Mouse (Mus musculus) forebrain, postnatal 0 days (tissue): ENCODE measurements at regions not wholly inside any gene's neighbourhood (a gene's known extent, or its start where the extent isn't known, plus 50 kb on each side); places are given as distances from the start of the nearest gene placed in this dataset.

Experiments used
- ATAC-seq: fragments of 200-750 bp; cut with Nextera tagmentation; 2 replicates; pipeline ENCODE4 v1.8.0; 2017; ENCODE audit warnings: mild to moderate bottlenecking, moderate library complexity
- DNase-seq: peaks from one replicate; pipeline ENCODE4 v3.0.0-alpha.2; 2015
- H3K27ac ChIP-seq: fragments of 300-500 bp; sonication (generic); 2 replicates; pipeline ENCODE4 v1.5.1; 2014; ENCODE audit warnings: low read depth, mild to moderate bottlenecking, antibody characterized with exemption, low read length, moderate library complexity, mixed read lengths
- H3K27me3 ChIP-seq: fragments of 300-500 bp; sonication (generic); 2 replicates; pipeline ENCODE4 v1.6.1; 2014; ENCODE audit warnings: mild to moderate bottlenecking, low read length, mixed read lengths; ENCODE audit not compliant: insufficient read depth
- H3K36me3 ChIP-seq: fragments of 300-500 bp; sonication (generic); 2 replicates; pipeline ENCODE4 v1.6.1; 2014; ENCODE audit warnings: mild to moderate bottlenecking, moderate library complexity; ENCODE audit not compliant: insufficient read depth
- H3K4me1 ChIP-seq: fragments of 300-500 bp; sonication (generic); 2 replicates; pipeline ENCODE4 v1.6.1; 2014; ENCODE audit warnings: antibody characterized with exemption; ENCODE audit not compliant: insufficient read depth
- H3K4me2 ChIP-seq: fragments of 300-500 bp; sonication (generic); 2 replicates; pipeline ENCODE4 v1.6.1; 2014; ENCODE audit warnings: low read depth, mild to moderate bottlenecking, moderate library complexity
- H3K4me3 ChIP-seq: fragments of 300-500 bp; sonication (generic); 2 replicates; pipeline ENCODE4 v1.5.1; 2014; ENCODE audit warnings: low read depth, low read length, mixed read lengths
- H3K9ac ChIP-seq: fragments of 300-500 bp; sonication (generic); 2 replicates; pipeline ENCODE4 v1.6.1; 2014; ENCODE audit warnings: mild to moderate bottlenecking
- H3K9me3 ChIP-seq: fragments of 300-500 bp; sonication (generic); 2 replicates; pipeline ENCODE4 v1.6.1; 2016; ENCODE audit warnings: low read length
- CTCF ChIP-seq: sonication (generic); IDR thresholded peaks from 2 replicates; pipeline ENCODE4 v1.5.1; 2016; ENCODE audit warnings: antibody characterized with exemption, control low read depth, low read depth
- WGBS: fragments of 180-500 bp; shearing (Covaris S2); extraction: QIAGEN DNeasy Blood & Tissue Kit; methylation state at CpG from one replicate; pipeline ENCODE4 v1.1.7; 2014; 5-methylcytosine and 5-hydroxymethylcytosine counted together

GRCm38 (mm10) chr10:43651505-43651904, 73.4 kb downstream of the Cd24a start:
- no peak overlapping the region for H3K27ac ChIP-seq
- DNase-seq (no peak), ATAC-seq (no peak)
- TF ChIP-seq CTCF = no peak
- H3K36me3 ChIP-seq = no peaks in the 10 kb centered on the region
- H3K9ac ChIP-seq = no peak overlapping the region
- WGBS = 82% methylated on average over 5 of the region's 5 CpGs
- no peaks in the 10 kb centered on the region for H3K4me1 ChIP-seq
- no peaks in the 10 kb centered on the region for H3K9me3 ChIP-seq
- H3K27me3 ChIP-seq = no peaks in the 10 kb centered on the region
- no peak overlapping the region for H3K4me2 ChIP-seq
- no peak overlapping the region for H3K4me3 ChIP-seq

GRCm38 (mm10) chr10:43651915-43652314, 73.8 kb downstream of the Cd24a start:
- ATAC-seq (no peak), DNase-seq (no peak)
- no peaks in the 10 kb centered on the region for H3K4me1 ChIP-seq
- WGBS = 89% methylated on average over 13 of the region's 13 CpGs
- no peak overlapping the region for H3K4me2 ChIP-seq
- no peak for TF ChIP-seq CTCF
- H3K27me3 ChIP-seq = no peaks in the 10 kb centered on the region
- H3K27ac ChIP-seq = no peak overlapping the region
- no peak overlapping the region for H3K9ac ChIP-seq
- no peaks in the 10 kb centered on the region for H3K36me3 ChIP-seq
- H3K9me3 ChIP-seq = no peaks in the 10 kb centered on the region
- no peak overlapping the region for H3K4me3 ChIP-seq

- no peak for TF ChIP-seq CTCF
- Histone ChIP-seq H3K27me3 (no peaks in the 10 kb centered on the region), H3K36me3 (no peaks in the 10 kb centered on the region), H3K27ac (no peak overlapping the region), H3K9me3 (no peaks in the 10 kb centered on the region), H3K4me2 (no peak overlapping the region), H3K4me3 (no peak overlapping the region), H3K9ac (no peak overlapping the region), H3K4me1 (no peaks in the 10 kb centered on the region)
- ATAC-seq = no peak
- WGBS = 71% methylated on average over 8 of the region's 8 CpGs
- DNase-seq = no peak
Measured at GRCm38 (mm10) chr10:43655082-43655671, 77.1 kb downstream of the Cd24a start.

DNA sequence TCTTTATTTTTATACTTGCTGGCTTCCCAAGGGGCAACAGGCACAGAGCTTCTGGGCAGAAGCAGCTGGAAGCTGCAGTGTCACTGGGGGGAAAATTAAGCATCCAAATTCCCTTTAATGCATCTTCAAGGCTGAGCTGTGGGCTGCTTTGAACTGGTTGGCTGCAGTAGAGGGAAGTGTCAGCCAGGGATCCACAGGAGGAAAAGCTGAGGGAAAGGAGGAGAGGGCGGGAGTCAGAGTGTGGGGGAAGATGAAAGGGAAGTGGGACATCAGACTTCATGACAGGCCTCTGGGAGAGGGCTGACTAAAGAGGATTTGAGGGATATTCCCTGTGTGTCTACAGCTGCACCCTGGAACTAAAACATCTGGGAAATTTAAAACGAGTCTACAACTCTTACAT, 77.6 kb downstream of the Cd24a start:
- Histone ChIP-seq H3K4me2 (no peak overlapping the region), H3K4me1 (no peaks in the 10 kb centered on the region), H3K4me3 (no peak overlapping the region), H3K27ac (no peak overlapping the region), H3K36me3 (no peaks in the 10 kb centered on the region), H3K9ac (no peak overlapping the region), H3K9me3 (no peaks in the 10 kb centered on the region), H3K27me3 (no peaks in the 10 kb centered on the region)
- DNase-seq = no peak
- no peak for TF ChIP-seq CTCF
- 54% methylated on average over 2 of the region's 2 CpGs for WGBS
- 0 out of 2 replicates have a peak, but pooled peaks have one; percentile 27 for ATAC-seq

GRCm38 (mm10) chr10:43656207-43656606, 78.1 kb downstream of the Cd24a start:
- no peak for TF ChIP-seq CTCF
- no peak for ATAC-seq
- 71% methylated on average over 2 of the region's 2 CpGs for WGBS

GRCm38 (mm10) chr10:43657501-43658225, 79.6 kb downstream of the Cd24a start:
- H3K27me3 ChIP-seq = no peaks in the 10 kb centered on the region
- H3K27ac ChIP-seq = no peak overlapping the region
- no peak overlapping the region for H3K4me2 ChIP-seq
- ATAC-seq = no peak
- H3K36me3 ChIP-seq = no peaks in the 10 kb centered on the region
- no peaks in the 10 kb centered on the region for H3K4me1 ChIP-seq
- no peak for TF ChIP-seq CTCF
- H3K4me3 ChIP-seq = no peak overlapping the region
- no peaks in the 10 kb centered on the region for H3K9me3 ChIP-seq
- DNase-seq = no peak
- WGBS = 79% methylated on average over 8 of the region's 8 CpGs
- no peak overlapping the region for H3K9ac ChIP-seq

More at GRCm38 (mm10) chr10:43656207-43656606, 78.1 kb downstream of the Cd24a start:
- H3K4me1 ChIP-seq = no peaks in the 10 kb centered on the region
- H3K27ac ChIP-seq = no peak overlapping the region
- H3K36me3 ChIP-seq = no peaks in the 10 kb centered on the region
- H3K9me3 ChIP-seq = no peaks in the 10 kb centered on the region
- no peak for DNase-seq
- no peak overlapping the region for H3K4me3 ChIP-seq
- H3K9ac ChIP-seq = no peak overlapping the region
- no peak overlapping the region for H3K4me2 ChIP-seq
- H3K27me3 ChIP-seq = no peaks in the 10 kb centered on the region

GRCm38 (mm10) chr10:43658226-43658593, 80.1 kb downstream of the Cd24a start:
- H3K4me3 ChIP-seq = no peak overlapping the region
- ATAC-seq (no peak), DNase-seq (no peak)
- H3K9ac ChIP-seq = no peak overlapping the region
- TF ChIP-seq CTCF = no peak
- no peaks in the 10 kb centered on the region for H3K36me3 ChIP-seq
- H3K4me2 ChIP-seq = no peak overlapping the region
- 81% methylated on average over 1 of the region's 1 CpGs for WGBS
- H3K4me1 ChIP-seq = no peaks in the 10 kb centered on the region
- H3K27ac ChIP-seq = no peak overlapping the region
- no peaks in the 10 kb centered on the region for H3K27me3 ChIP-seq
- no peaks in the 10 kb centered on the region for H3K9me3 ChIP-seq
